Mouse (Mus musculus) stomach, postnatal 0 days (tissue): ENCODE measurements around the gene Pafah1b2. TPM values are rescaled to one million over a fixed set of nuclear protein-coding genes. Genes with fewer than 3 reads are reported as not detected.

ENCODE experiments used
- ATAC-seq: fragments of 200-750 bp; cut with Nextera tagmentation; 2 replicates; pipeline ENCODE4 v1.8.0; 2017; ENCODE audit not compliant: low FRiP score, low TSS enrichment
- DNase-seq: peaks from one replicate; pipeline ENCODE4 v3.0.0-alpha.2; 2016; ENCODE audit warnings: low spot score
- H3K27ac ChIP-seq: fragments of 300-500 bp; sonication (generic); replicated peaks from 2 replicates; pipeline ENCODE4 v1.5.1; 2014; ENCODE audit warnings: mild to moderate bottlenecking, control low read depth
- H3K27me3 ChIP-seq: fragments of 300-500 bp; sonication (generic); 2 replicates; pipeline ENCODE4 v1.6.1; 2014; ENCODE audit warnings: low read length; ENCODE audit not compliant: control insufficient read depth, insufficient read depth
- H3K36me3 ChIP-seq: fragments of 300-500 bp; sonication (generic); 2 replicates; pipeline ENCODE4 v1.6.1; 2014; ENCODE audit warnings: low read length, mixed read lengths; ENCODE audit not compliant: control insufficient read depth, insufficient read depth
- H3K4me1 ChIP-seq: fragments of 300-500 bp; sonication (generic); replicated peaks from 2 replicates; pipeline ENCODE4 v1.6.1; 2014; ENCODE audit warnings: antibody characterized with exemption; ENCODE audit not compliant: control insufficient read depth, insufficient read depth
- H3K4me2 ChIP-seq: fragments of 300-500 bp; sonication (generic); replicated peaks from 2 replicates; pipeline ENCODE4 v1.6.1; 2014; ENCODE audit warnings: low read depth, mild to moderate bottlenecking, control low read depth, moderate library complexity
- H3K4me3 ChIP-seq: fragments of 300-500 bp; sonication (generic); 2 replicates; pipeline ENCODE4 v1.5.1; 2014; ENCODE audit warnings: low read depth, low read length, control low read depth
- H3K9ac ChIP-seq: fragments of 300-500 bp; sonication (generic); 2 replicates; pipeline ENCODE4 v1.6.1; 2014; ENCODE audit warnings: mild to moderate bottlenecking, low read length, control low read depth, mixed read lengths
- H3K9me3 ChIP-seq: fragments of 300-500 bp; sonication (generic); 2 replicates; pipeline ENCODE4 v1.6.1; 2016; ENCODE audit warnings: low read length; ENCODE audit not compliant: control insufficient read depth
- CTCF ChIP-seq: IDR thresholded peaks from 2 replicates; pipeline ENCODE4 v1.5.1; 2016; ENCODE audit warnings: antibody characterized with exemption, low read depth, mild to moderate bottlenecking, moderate library complexity
- EP300 ChIP-seq: optimal IDR thresholded peaks from 2 replicates; pipeline ENCODE3; 2016; ENCODE audit warnings: antibody characterized with exemption
- WGBS: fragments of 180-500 bp; shearing (Covaris S2); extraction: QIAGEN DNeasy Blood & Tissue Kit; methylation state at CpG from one replicate; pipeline ENCODE4 v1.1.7; 2014; 5-methylcytosine and 5-hydroxymethylcytosine counted together
- polyA plus RNA-seq: library from polyadenylated mRNA; unstranded; fragments of >200 nt; fragmentation: Nextera tagmentation; extraction: Ambion mirVana; gene quantifications from 2 replicates; pipeline ENCODE4 v1.2.1, GENCODE M21; 2015

The Pafah1b2 gene
- polyA plus RNA-seq, 1 experiment from 2014 or later = 79.0 TPM

DNA sequence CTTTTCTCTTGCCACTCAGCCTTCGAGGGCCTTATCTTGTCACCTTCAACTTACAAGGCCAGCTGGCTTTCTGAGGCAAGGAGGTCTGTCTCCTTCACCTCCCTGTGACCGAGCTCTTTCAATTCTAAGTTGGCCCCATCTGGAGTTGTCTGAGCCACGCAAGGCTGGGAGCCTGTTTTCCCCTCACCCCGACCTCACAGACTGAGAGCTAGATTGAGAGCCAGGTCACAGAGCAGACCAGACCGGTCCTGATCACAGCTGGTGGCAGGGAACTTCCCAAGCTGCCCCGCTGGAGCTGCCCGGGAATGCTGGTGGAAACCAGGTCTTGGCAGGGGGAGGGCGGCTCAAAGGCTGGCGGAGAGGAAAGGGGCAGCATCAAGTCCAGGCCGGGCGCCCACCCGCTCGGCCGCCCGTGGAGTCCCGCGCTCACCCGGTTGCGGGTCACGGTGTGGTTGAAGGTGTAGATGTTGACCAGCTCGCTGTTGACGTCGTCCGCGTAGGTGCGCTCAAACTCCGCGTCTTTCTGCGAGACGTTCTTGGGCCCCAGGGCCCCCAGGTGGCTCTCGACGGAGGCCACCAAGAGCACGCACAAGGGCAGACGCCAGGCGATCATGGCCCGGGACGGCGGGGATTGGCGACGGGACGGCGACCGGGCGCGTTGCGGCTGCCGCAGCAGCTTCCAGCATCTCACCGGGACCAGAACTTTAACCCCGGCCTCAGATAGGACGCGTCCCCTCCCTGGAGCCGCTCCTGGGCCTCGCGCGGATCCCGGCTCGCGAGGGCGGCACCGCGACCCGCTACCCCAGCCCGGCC lies 58.0 kb downstream of the Pafah1b2 start:
- Histone ChIP-seq H3K9me3 (no peaks in the 10 kb centered on the region), H3K27ac (peak overlapping the region; percentile 98), H3K36me3 (peaks cover 23% of the 10 kb centered on the region), H3K9ac (peak overlapping the region; percentile 99), H3K27me3 (no peaks in the 10 kb centered on the region), H3K4me1 (peaks cover 4% of the 10 kb centered on the region), H3K4me3 (peak overlapping the region; percentile 93), H3K4me2 (peak overlapping the region; percentile 80)
- under 1% methylated on average over 51 of the region's 63 CpGs for WGBS
- DNase-seq (peak; percentile 77), ATAC-seq (peak; percentile 75)
- TF ChIP-seq EP300 (no peak), CTCF (no peak)

GRCm38 (mm10) chr9:45953511-45954293 lies 58.8 kb downstream of the Pafah1b2 start:
- no peak for DNase-seq
- WGBS = 28% methylated on average over 13 of the region's 13 CpGs
- no peak for TF ChIP-seq EP300
- TF ChIP-seq CTCF = no peak
- Histone ChIP-seq H3K27ac (peak overlapping the region; percentile 98), H3K4me3 (peak overlapping the region; percentile 93), H3K36me3 (peaks cover 27% of the 10 kb centered on the region), H3K4me1 (peaks cover 4% of the 10 kb centered on the region), H3K9ac (peak overlapping the region; percentile 99), H3K27me3 (no peaks in the 10 kb centered on the region), H3K4me2 (peak overlapping the region; percentile 80), H3K9me3 (no peaks in the 10 kb centered on the region)
- ATAC-seq = no peak

DNA sequence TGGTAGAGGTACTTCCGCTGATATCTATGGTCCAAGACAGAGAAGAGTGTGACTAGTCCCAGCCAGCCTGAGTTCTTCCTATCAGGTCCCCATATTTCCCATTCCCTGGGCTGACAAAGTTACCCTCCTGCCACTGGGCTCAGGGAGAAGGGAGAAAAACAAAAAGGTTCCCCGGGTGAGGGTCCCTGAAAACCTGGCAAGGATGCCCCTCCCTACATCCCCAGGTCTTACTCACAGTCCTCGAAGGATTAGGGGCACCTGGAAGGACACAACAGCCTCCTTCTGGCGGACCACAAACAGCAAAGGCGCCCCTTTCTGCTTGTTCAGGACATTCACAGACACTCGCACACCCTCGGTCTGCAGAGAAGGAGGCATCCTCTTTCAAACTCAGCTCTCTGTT lies 59.6 kb downstream of the Pafah1b2 start:
- Histone ChIP-seq H3K4me2 (peak overlapping the region; percentile 80), H3K9me3 (no peaks in the 10 kb centered on the region), H3K27me3 (no peaks in the 10 kb centered on the region), H3K9ac (peak overlapping the region; percentile 99), H3K36me3 (peaks cover 33% of the 10 kb centered on the region), H3K4me1 (peaks cover 4% of the 10 kb centered on the region), H3K27ac (no peak overlapping the region; the same call in 1 of the 2 replicates), H3K4me3 (peak overlapping the region; percentile 93; the same call in 1 of the 2 replicates)
- TF ChIP-seq CTCF = no peak
- TF ChIP-seq EP300 = no peak
- ATAC-seq (no peak), DNase-seq (no peak)
- 81% methylated on average over 7 of the region's 7 CpGs for WGBS

- H3K27ac ChIP-seq = no peak overlapping the region
- H3K9ac ChIP-seq = no peak overlapping the region
- DNase-seq = no peak
- TF ChIP-seq EP300 (no peak), CTCF (no peak)
- WGBS = 88% methylated on average over 4 of the region's 4 CpGs
- H3K4me3 ChIP-seq = no peak overlapping the region
- H3K36me3 ChIP-seq = peaks cover 37% of the 10 kb centered on the region
- no peak for ATAC-seq
- peaks cover 4% of the 10 kb centered on the region for H3K4me1 ChIP-seq
- H3K27me3 ChIP-seq = no peaks in the 10 kb centered on the region
- H3K4me2 ChIP-seq = no peak overlapping the region
- no peaks in the 10 kb centered on the region for H3K9me3 ChIP-seq
These were observed 60.4 kb downstream of the Pafah1b2 start for GRCm38 (mm10) chr9:45952057-45952456.

DNA sequence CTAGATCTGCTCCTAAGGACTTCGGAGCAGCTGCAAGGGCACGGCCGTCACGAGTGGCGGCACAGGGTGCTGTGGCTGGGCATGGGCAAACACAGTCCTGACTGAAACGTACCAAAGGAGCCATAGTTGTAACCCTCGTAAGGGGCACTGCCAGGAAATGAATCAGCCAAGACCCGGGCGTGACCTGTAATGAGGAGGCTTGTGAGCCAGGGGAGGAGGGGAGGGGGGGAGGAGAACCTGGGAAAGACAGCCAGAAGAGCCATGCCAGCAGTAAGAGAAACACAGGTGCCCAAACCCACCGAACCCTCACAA lies 65.7 kb downstream of the Pafah1b2 start:
- no peak for DNase-seq
- H3K27ac ChIP-seq = no peak overlapping the region
- H3K4me1 ChIP-seq = no peaks in the 10 kb centered on the region
- H3K4me2 ChIP-seq = no peak overlapping the region
- no peaks in the 10 kb centered on the region for H3K9me3 ChIP-seq
- H3K36me3 ChIP-seq = peaks cover 59% of the 10 kb centered on the region
- 80% methylated on average over 10 of the region's 10 CpGs for WGBS
- ATAC-seq = no peak
- H3K9ac ChIP-seq = no peak overlapping the region
- TF ChIP-seq EP300 (no peak), CTCF (no peak)
- H3K4me3 ChIP-seq = no peak overlapping the region
- H3K27me3 ChIP-seq = no peaks in the 10 kb centered on the region
